Mouse (Mus musculus) olfactory bulb, adult 2 months (tissue): ENCODE data around the gene Gm10318.

Experiments
- CTCF ChIP-seq: fragments of 200-500 bp; IDR thresholded peaks from 2 replicates; pipeline ENCODE4 v1.5.1; 2012; ENCODE audit warnings: low read depth, mild to moderate bottlenecking, low read length, moderate library complexity; ENCODE audit not compliant: insufficient read depth
- POLR2A ChIP-seq: fragments of 200-500 bp; IDR thresholded peaks from 2 replicates; pipeline ENCODE4 v1.6.1; 2012; ENCODE audit warnings: mild to moderate bottlenecking, low read depth, low read length, moderate library complexity; ENCODE audit not compliant: insufficient read depth

DNA sequence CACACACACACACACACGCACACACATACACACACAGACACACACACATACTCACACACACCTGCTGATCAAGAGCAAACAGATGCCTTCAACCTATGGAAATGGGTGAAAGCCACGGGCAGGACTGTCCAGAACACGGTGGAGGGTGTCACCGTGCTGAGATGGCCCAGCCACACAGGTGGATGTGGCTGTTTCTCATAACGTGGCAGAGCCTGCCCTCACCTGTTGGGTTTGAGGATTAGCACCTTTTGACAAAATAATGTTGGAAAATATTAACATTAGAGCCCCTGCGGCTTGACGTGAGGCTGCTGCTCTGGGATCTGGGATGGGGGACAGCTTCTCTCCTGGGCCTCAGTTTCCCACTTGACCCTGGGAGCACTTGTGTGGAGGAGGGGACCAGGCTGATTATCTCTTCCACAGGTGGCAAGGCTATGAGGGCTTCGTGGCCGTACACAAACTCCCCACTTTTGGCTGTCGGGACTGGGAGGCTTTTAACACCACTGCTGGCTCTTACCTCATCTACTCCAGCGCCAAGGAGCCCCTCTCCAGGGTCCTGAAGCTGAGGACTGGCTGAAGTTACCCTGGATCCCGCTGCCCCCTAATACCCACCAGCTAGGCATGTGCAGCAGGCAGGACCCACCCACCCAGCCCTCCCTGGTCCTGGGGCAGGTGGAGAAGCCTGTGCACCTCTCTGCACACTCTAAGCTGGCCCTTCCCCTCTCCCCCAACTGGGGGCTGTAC is 33.5 kb downstream of the Gm10318 start:
- no peak for TF ChIP-seq CTCF
- TF ChIP-seq POLR2A = no peak
